Mouse (Mus musculus) A20 (cell line): ENCODE results near the gene Tlr3.

Experiments used
- DNase-seq: peaks from one replicate; pipeline ENCODE4 v3.0.0-alpha.2; 2011; ENCODE audit warnings: low read depth, low spot score

Gene Tlr3

DNA sequence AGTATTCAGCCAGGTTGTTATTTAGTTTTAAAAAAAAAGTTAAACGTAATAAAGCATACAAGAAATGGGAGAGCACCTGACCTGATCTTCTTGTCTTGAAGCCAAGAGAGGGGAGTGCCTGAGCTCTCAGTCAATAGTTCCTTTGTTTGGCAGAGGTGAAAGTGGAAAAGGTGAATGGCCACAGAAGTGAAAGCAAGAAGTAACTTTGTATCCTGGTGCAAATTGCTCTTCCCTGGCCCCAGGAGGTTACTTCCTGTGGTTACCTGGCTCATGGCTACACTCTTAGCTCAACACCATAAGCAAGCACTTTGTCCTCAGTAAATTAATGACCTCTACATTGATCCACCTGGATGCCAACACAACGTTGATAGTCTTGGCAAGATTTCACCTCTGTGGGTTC, at the start of gene Tlr3:
TSS of gene Tlr3 (minus strand) at position 199 of the 400 bp plus-strand sequence.
- DNase-seq = no peak

DNA sequence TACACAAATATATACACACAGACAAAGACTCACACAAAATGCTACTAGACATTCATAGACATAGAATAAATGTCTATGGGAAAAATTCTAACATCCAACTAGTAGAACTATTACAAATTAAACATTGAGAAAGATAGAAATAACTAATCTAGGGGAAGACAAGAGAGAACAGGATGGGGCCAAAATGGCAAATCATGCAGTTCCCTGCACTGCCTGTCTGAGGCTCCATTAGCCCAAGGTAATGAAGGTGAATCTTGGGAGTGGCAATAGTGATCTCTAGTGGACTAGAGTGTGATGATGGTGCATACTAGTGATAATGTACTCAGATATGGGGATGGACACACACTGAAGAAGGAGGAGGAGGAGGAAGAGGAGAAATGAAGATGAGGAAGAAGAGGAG, 47.0 kb upstream of the Tlr3 start:
- DNase-seq = no peak

DNA sequence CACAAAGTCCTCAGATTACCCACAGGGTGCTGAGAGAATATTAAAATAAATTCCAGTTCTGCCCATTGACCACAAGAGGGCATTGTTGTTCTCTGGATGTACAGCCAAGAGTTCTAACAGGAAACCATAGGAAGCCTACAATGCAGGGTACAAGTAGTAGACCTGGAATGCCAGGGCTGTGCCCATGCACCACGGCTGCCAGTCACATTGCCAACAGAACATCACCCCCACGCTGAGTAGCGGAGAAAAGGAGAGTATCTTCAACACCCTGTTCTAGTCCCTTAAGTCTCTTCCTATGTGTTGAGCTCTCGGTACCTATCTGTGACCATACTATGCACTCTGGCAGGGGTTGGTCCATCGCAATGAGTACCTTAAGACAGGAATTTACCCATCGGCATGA, 43.5 kb upstream of the Tlr3 start:
- DNase-seq = peak; percentile 68

DNA sequence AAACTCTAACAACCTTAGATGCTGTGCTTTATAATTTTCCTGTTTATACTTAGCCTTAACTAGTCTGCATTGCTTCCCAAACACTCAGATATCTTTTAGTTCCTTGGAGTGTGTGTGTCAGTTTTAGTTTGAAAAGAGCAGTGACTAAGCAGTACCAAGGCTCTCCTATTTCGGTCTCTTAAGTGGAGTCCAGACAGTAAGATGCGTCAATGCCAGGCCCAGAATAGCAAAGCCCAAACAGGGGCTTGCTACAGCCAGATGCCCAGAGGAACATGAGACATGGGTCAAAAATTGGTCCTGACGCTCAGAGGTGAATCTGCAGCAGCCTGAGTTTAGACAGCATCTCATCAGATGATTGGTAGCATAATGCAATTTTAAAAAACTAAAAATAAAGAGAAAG, 41.2 kb upstream of the Tlr3 start:
- DNase-seq = no peak

DNA sequence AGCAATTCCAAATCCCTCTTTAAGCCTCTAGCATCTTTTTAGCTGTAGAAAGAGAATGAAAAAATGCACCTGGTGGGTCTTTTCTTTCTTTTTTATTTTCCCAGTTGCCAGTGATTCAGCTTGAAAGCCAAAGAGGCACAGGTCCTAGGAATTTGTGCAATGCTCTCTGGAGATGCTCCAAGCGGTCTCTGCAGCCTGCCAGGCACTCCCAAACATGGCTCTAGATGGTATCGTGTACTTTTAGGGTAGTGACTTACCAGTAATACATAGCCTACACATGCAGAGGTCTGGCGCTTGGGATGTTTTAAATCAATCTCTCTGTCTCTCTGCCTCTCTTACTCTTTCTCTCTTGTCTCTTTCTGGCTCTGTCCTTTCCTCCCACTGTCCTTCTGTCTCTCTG, 38.0 kb upstream of the Tlr3 start:
- no peak for DNase-seq

DNA sequence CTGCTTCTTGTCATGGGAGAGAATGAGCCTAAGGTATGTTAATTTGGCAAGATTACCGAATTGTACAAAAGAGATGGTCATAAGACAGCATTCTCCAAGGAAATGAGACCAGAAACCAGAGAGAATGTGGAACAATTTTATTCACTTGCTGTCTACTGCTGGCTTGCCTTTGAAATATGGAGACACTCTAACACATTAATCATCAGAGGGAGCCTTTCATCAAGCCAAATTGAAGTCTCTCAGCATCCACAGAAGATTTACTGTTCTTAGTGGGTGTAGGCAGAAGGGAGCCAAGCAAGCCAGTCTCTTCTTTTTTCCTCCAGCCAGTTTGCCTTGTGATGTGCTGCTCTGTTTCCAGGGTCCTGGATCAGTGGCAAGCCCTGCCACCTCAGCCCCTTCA, 37.4 kb upstream of the Tlr3 start:
- DNase-seq = no peak

DNA sequence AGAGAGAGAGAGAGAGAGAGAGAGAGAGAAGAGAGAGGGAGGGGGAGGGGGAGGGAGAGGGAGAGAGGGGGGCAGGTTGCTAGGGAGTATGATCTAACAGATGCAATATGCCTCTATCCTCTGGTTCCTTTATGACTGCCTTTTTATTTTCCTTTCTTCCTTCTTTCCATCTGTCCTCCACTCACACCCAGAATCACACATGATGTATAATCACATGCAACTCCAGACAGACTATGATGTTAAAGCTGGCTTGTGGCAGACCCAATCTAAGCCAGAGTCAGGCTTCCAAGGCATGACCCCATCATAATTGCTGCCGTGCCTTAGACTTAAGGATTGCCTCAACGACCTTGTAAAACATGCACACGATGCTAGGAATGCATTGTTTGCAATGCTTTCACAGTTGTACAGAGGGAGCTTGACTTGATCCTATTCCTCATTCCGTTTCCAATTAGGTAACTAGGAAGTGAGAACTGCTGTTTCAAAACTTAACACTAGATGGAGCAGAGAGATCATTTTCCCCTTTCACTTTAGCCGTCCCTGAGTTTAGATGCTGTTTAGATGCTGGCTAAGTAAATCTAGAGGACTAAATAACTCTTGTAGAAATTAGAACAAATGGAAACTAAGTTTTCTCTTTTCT, 28.1 kb upstream of the Tlr3 start:
- peak; percentile 47 for DNase-seq

DNA sequence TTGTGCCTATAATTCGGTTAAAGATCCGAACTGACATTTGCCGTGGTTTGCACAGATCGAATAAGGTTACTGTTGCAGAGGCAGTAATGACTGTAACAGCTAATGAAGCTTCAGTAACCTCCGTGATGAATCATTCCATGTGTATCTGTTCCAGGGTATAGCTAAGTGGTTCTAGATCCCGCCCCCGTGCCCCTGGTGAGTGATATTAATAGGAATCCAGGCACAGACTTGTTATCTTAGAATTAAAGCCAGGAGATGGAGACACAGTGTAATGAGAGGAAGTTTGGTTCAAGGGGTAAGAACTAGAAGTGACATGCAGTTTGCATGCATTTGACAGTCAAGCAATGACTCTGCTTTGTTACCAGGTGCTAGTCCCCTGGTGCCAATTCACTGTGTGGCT, 9.3 kb upstream of the Tlr3 start:
- DNase-seq = no peak

DNA sequence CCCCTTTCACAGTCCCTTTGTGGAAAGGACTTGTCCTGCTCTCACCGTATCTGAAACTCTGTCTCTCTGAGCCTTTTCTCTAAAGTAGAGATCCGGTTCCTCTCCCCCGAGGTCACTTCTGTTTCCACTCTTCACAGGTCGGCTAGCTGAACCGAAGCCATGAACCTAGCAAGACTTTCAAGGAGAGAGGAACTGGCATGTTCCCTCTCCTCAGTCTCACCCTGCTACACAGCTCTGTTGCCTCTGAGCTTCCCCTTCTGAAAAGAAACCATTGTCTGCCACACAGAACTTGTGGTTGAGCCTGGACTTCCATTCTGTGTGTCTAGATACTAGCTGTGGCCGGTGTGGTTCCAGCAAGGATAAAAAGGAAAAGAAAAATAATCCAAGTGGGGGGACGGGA, 4.1 kb upstream of the Tlr3 start:
- peak; percentile 44 for DNase-seq

DNA sequence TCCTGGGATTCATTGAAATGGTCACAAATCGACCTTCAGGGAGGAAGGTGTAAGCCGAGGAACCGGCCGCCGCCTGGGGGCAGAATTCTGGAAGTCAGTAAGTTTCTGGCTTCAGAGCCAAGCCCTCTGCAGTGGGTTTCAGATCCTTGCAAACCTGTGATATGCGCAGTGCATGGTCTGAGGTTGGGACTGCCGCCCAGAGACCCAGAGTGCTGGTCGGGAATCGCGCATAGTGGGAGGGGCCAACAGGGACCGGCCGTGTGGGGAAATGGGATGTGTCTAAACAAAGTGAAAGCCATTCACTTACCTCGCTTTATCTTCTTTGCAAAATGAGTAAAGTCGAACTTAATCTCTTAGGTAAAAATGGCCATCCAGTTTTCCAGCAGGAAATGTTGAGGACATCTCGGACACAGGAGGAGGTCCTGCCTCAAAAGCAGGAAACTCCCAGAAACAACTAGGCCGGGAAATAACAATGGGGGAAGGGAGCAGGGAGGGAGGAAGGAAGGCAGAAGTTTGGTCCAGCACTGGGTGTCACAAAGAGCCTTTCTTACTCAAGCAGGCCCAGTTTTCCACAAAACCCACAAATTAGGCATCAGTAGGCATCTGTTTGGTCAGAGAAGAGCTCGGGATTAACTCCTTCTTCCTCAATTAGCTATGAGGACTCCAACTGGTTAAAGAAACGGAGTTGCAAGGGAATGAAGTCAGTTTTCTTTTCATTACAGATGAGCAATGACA, 567 bp downstream of the Tlr3 start:
- DNase-seq = peak; percentile 50

DNA sequence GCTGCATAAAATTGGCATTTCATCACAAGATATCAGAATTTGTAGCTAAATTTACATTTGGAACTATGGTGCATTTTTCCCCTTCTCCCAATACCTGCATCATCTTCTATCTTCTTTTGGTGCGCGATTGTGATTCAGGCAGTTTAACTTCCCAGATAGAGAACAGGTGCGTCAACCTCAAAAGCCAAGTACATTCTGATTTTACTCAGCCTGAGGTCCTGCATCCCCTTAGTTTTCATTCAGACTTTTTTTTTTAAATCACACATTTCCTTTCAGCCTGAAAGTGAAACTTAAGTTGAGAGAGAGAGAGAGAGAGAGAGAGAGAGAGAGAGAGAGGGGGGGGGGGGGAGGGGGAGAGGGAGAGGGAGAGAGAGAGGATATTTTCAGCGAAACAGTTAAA, 1.2 kb downstream of the Tlr3 start:
- peak; percentile 20 for DNase-seq

DNA sequence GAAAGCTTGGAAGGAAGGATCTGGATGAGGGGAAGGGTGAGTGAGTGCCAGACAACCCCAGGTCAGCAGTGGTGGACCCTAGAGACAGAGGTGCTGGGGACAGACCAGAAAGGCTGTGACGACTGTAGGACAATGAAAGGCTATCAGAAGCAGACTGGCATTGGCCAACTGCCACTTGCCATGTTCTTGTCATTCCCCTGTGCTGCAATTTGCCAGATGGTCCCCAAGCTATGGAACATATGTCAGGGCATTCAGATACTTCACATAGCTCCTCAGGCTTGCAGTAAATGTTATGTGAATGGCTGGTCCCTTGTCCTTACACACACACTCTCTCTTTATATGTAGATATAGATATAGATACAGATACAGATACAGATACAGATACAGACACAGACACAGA, 27.6 kb downstream of the Tlr3 start:
- DNase-seq = no peak

DNA sequence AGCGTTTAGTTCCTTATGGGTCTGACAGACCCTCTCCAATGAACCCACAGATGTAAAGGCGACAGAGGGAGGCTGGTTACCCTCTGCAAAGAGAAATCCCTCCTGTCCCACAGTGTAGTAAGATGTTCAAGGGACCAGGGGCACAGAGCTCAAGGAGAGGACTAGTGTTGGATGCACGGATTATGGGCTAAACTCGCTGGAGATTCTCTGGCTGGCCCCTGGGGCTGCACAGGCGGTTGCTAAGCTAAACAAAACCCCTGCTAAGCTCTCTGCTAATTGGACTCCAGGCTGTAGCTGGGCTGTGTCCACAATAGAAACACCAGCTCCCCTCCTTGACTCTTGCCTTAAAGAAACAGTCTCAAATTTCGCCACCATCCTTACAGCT, 28.9 kb downstream of the Tlr3 start, which contains the start of gene Fam149a:
TSS of gene Fam149a (minus strand) at position 329 of the 385 bp plus-strand sequence.
- DNase-seq = no peak

DNA sequence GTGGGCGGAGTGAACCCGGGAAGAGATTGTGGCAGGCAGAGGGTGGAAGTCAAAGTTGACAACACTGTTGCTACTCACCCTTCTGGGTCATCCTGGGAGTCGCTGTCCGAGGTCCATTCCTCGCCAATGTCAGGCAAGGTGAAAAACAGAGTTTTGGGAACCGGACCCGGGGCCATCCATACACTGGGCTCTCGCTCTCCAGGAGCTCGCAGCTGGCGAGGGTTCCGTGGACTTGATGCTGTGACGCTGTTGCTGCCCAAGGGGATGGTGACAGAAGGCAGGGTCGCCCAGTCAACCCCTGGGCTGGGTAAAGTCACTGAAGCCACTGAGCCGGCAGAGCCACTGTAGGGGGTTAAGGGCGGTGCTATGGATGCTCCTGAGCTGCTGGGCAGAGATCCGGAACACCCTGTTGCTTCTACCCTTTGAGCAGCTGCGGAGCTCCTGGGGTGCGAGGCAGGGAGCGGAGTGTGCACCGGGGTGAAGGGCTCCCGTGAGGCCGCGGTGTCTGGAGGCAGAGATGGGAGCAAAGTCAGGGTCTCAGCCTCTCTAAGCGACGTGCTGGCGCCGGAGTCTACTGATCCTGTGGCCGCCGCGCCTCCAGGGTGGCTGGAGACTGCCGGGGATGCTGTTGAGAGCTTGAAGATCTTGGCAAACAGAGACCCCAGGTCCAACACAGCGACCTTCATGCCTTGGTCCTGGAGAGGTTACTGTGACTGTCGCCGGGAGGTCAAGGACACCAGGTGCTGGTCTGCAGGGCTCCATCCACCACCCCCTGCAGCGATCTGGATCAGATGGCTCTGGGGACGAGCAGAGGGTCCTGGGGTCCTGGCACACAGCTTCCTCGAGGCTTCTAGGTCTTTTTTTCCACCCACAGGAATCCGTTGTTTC, 29.6 kb downstream of the Tlr3 start:
- no peak for DNase-seq

DNA sequence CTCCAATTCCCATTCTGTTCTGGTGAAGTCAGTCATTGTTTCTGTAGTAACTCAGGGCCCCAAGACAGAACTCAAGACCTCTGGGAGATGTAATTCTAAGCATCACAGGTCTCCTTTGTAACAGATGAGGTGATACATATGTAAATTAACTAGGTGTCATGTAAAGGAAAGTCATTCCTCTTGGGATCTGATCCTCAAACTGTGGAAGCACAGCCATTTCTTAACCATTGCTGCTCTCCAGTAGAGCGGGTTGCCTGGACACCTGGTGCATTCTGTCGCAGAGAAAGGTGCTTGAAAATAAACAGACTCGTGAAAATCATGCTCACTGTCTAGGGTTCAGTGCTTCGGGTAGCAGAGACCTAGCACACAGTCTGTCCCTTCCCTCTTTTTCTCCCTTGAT, 30.3 kb downstream of the Tlr3 start:
- no peak for DNase-seq

DNA sequence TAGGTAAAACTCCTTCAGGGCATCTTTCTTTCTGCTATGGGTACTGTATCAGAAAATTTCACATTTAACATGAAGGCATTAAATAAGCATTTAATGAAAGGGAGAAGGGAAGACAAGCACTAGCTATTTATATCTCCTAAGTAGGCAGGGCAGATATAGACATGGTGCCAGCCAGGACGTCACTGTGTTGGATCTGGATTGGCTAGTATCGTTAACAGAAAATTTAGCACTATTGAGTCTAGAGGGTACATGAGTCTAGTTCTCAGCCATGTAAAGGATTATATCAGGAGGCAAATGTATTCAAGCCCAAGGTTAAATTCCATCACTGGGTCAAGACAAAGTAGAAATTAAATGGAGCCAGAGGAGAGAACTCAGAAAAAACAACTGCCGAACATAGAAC, 36.8 kb downstream of the Tlr3 start:
- no peak for DNase-seq

DNA sequence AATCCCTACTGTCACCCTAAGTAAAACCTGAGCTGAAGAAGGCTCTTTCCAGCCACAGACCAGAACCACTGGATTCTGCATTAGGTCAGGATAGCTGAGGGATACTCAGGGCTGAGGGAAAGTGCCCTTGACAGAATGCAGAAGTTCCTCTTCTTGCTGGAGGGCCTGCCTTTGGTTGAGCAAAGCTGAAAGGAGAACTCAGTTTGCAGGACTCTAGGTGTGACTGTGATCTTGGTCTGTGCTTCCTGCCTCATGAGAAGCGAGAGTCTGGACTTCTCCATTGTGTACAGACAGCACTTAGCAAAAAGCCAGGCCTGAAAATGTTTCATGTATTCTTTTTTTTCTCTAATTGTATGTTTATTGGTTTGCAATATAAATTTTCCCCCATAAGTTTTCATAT, 43.7 kb downstream of the Tlr3 start:
- peak; percentile 81 for DNase-seq

DNA sequence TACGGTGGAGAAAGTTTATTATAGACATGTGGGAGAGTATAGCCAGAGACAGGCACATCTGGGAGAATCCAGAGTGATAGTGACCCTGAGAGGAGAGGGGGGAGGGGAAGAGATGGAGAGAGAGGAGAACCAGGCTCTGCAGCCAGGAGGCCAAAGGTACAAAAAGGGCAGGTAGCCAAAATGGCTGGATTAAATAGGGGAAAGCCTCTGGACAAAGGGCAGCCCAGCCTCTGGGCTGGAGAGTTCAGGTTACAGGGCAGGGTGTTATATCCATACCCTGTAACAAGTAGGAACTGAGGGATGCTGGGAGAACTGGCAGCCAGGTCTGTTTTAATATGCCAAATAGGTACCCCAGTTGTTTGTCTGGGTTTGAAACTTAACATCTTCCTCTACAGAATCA, 47.7 kb downstream of the Tlr3 start:
- no peak for DNase-seq

DNA sequence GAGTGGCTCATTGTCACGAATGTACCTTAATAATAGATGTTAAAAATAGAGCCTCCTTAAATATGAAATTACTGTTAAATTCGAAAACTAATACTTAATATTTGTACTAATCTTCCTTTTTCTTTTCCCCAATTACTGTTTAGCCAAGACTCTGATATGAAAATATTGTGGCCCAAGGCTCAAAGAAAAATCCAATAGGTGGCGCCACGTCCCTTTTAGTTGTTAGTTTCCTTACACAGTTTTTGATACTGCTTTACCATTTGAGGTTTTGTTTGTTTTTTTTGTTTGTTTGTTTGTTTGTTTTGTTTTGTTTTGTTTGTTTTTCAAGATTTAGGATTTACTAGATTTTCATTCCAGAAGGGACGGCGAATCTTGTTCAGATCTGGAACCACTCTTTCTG, 48.6 kb downstream of the Tlr3 start:
- DNase-seq = peak; percentile 65

DNA sequence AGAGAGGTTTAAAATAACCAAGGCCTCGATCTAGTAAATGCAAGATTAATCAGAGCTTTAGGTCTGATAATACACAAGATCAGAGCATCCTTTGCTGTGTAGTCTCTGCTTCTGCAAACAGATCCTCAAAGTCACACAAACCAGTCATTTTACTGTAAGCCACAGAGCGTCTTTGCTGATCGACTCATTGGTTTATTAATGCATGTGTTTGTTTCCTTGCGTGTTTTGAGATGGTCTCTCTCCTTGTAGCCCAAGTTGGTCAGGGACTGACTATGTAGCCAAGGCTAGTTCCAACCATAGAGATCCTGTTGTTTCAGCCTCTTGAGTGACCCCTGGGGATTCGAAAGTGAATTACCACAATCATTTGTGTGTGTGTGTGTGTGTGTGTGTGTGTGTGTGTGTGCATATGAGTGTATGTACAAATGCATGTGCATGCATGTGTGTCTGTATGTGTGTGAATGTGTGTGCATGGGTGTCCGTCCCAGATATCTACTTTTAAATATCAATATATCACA, 51.7 kb downstream of the Tlr3 start:
- no peak for DNase-seq

DNA sequence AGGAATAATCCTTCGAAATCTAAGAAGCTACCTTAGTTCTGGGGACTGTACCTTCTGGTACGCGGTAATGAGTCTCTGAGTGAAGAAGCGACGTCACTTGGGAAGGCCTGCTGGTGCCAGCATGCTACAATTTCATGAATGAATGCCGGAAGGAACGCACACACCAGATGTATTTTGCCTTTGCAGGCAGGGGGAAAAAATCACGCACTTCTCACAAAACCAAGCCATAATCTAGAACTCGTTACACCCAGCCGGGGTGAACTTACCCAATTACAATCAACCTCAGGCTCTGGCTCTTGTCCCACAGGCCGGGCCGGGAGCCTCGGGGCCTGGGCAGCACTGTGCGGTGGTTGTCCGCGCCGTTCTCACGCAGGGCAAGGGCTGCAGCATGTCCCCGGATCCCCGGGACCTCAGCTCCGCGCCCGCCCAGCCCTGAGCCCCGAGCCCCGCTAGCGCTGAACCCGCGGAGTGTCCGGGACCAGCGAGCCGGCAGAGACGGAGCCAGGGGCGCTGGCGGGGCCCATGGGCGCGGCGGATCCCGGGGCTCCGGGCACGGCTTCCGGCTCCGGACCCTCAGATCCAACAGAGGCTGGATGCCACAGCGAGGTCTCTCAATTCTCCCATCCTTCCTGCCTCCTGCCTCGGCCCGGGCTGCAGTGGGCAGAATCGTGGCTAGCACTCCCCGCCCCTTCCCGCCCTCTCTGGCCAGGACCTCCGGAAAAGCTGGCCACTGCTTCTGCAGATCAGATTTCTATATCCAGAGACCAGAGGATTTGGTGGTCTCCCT, 52.6 kb downstream of the Tlr3 start:
- DNase-seq = no peak

DNA sequence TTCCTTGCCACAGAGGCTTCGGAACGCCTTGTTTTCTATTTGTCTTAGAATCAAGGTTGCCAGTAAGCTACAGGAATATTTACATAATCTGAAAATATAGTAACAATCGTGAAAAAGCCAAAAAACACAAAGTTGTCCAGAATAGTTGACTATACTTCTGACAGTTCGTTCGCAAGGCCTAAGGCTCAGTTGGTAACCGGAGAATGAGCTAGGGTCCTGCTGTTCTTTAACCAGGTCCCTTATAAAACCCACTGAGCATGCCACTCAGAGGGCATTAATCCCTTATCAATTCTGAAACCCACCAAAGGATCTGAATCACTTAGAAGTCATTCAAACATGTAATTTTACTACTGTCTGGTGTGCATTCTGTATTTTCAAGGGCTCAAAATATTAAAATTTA, 55.1 kb downstream of the Tlr3 start:
- DNase-seq = no peak
